ENCODE assay signal across 9 mouse cellular contexts in genomic region chr11:95688515-95688914, GRCm38 (mm10). TPM values are rescaled to one million over a fixed set of nuclear protein-coding genes. Genes with fewer than 3 reads are reported as not detected.
A peak's percentile ranks its signal among the peaks of the same experiment; 100 is the strongest.
DNase-seq lines count a peak whose midpoint lies in the region; ATAC-seq lines count a peak whose summit lies in the region.
"Had no signal": no experiment of that assay in that cellular context is flagged by ENCODE, and none has a peak within 500 bp of the region (broad histone marks: within the 10 kb centered on the region; RNA-seq: fewer than 3 reads in every experiment).

No protein-coding gene starts in this region.

- no peaks in the 10 kb centered on the region for H3K4me1 ChIP-seq in hindbrain, embryonic 11.5 days (replicated peaks; ENCODE audit: control insufficient read depth, insufficient read depth, low read length)
- H3K4me1 ChIP-seq in hindbrain, embryonic 12.5 days = peaks cover 3% of the 10 kb centered on the region; the same call in 1 of the 2 replicates
- H3K4me1 ChIP-seq in liver, embryonic 13.5 days (replicated peaks) = peaks cover 70% of the 10 kb centered on the region

- no peak for DNase-seq in hindbrain, embryonic 11.5 days (ENCODE audit: low spot score)
- peak; percentile 45 for DNase-seq in c-Kit-positive CD71-positive TER-119-positive erythroid progenitor cells, embryonic 14.5 days (ENCODE audit: low spot score)
- peak; percentile 42 for DNase-seq in liver, embryonic 13.5 days
- peak; percentile 55 to 56 for DNase-seq in spleen, adult 18-20 months
- no peak for DNase-seq in retina, postnatal 1 day
- no peak for DNase-seq in layer of hippocampus, postnatal 25 days (ENCODE audit: extremely low spot score in 1 of 2, low spot score in 1 of 2)

- no peaks in the 10 kb centered on the region for H3K27me3 ChIP-seq in hindbrain, embryonic 11.5 days (ENCODE audit: control insufficient read depth, insufficient read depth, low read length)
- H3K27me3 ChIP-seq in hindbrain, embryonic 12.5 days = no peaks in the 10 kb centered on the region; the same call in 1 of the 2 replicates
- H3K27me3 ChIP-seq in liver, embryonic 13.5 days = no peaks in the 10 kb centered on the region
- H3K27me3 ChIP-seq: Patski had no signal

- H3K27ac ChIP-seq in hindbrain, embryonic 11.5 days (ENCODE audit: low read depth, low read length) = 0 out of 2 replicates have a peak overlapping the region, but pooled peaks have one; percentile 13
- H3K27ac ChIP-seq in hindbrain, embryonic 12.5 days = no peak overlapping the region
- peak overlapping the region; percentile 92 for H3K27ac ChIP-seq in liver, embryonic 13.5 days

- WGBS in hindbrain, embryonic 11.5 days = 84% methylated on average over 6 of the region's 6 CpGs
- WGBS in hindbrain, embryonic 12.5 days = 73% methylated on average over 6 of the region's 6 CpGs
- 6% methylated on average over 6 of the region's 6 CpGs for WGBS in liver, embryonic 13.5 days (ENCODE audit: insufficient replicate concordance)

- H3K36me3 ChIP-seq in hindbrain, embryonic 11.5 days (ENCODE audit: control insufficient read depth, insufficient read depth, low read length) = no peaks in the 10 kb centered on the region
- no peaks in the 10 kb centered on the region for H3K36me3 ChIP-seq in hindbrain, embryonic 12.5 days
- H3K36me3 ChIP-seq in liver, embryonic 13.5 days = no peaks in the 10 kb centered on the region

- H3K9me3 ChIP-seq in hindbrain, embryonic 11.5 days (ENCODE audit: control insufficient read depth, low read length) = no peaks in the 10 kb centered on the region
- no peaks in the 10 kb centered on the region for H3K9me3 ChIP-seq in hindbrain, embryonic 12.5 days (replicated peaks)
- H3K9me3 ChIP-seq in liver, embryonic 13.5 days (replicated peaks) = no peaks in the 10 kb centered on the region

- no peak overlapping the region for H3K9ac ChIP-seq in hindbrain, embryonic 11.5 days (ENCODE audit: low read depth, low read length)
- no peak overlapping the region for H3K9ac ChIP-seq in hindbrain, embryonic 12.5 days
- peak overlapping the region; percentile 68 for H3K9ac ChIP-seq in liver, embryonic 13.5 days

- H3K4me3 ChIP-seq in hindbrain, embryonic 11.5 days (ENCODE audit: low read depth, low read length) = no peak overlapping the region
- no peak overlapping the region for H3K4me3 ChIP-seq in hindbrain, embryonic 12.5 days
- H3K4me3 ChIP-seq in liver, embryonic 13.5 days (replicated peaks) = peak overlapping the region; percentile 38

- H3K4me2 ChIP-seq in hindbrain, embryonic 11.5 days (replicated peaks; ENCODE audit: low read depth, low read length) = no peak overlapping the region; the same call in 1 of the 2 replicates
- H3K4me2 ChIP-seq in hindbrain, embryonic 12.5 days (replicated peaks) = no peak overlapping the region
- H3K4me2 ChIP-seq in liver, embryonic 13.5 days = peak overlapping the region; percentile 70

- no peak for ATAC-seq in hindbrain, embryonic 11.5 days (ENCODE audit: low FRiP score)
- ATAC-seq in hindbrain, embryonic 12.5 days (ENCODE audit: low FRiP score) = no peak
- ATAC-seq in hematopoietic stem cell, adult 5-6 weeks (replicated peaks in 1 of 2; ENCODE audit: insufficient read depth in 1 of 2, low FRiP score in 2 of 2, low TSS enrichment in 1 of 2, low read depth in 1 of 2, poor library complexity in 2 of 2, severe bottlenecking in 2 of 2) = peak; percentile 82
- ATAC-seq in liver, embryonic 13.5 days (ENCODE audit: low read depth) = peak; percentile 54
- ATAC-seq: Patski had no signal

RNA-seq across cellular contexts. Expression of gene Phb, which starts 21.8 kb away (rescaled TPM):
- polyA plus RNA-seq in hindbrain, embryonic 11.5 days (2014; fragmentation: Nextera tagmentation; extraction: Ambion mirVana) = 176 and 195 TPM in 2 replicates
- polyA plus RNA-seq in hindbrain, embryonic 12.5 days (2016; fragmentation: Nextera tagmentation; extraction: Ambion mirVana) = 186 and 188 TPM in 2 replicates
- 76.0 and 90.7 TPM in 2 replicates for total RNA-seq in hematopoietic stem cell, adult 5-6 weeks (2017)
- polyA plus RNA-seq in liver, embryonic 13.5 days (2015; fragmentation: Nextera tagmentation; extraction: Ambion mirVana) = 184 and 209 TPM in 2 replicates
- 100 to 1,000 TPM in 1 of 2 experiments, 10 to 100 TPM in 1; 94.5 to 106 TPM for total RNA-seq in layer of hippocampus, postnatal 25 days (2021)

RNA-seq across cellular contexts. Expression of gene Zfp652, which starts 24.0 kb away (rescaled TPM):
- 13.6 and 13.7 TPM in 2 replicates for polyA plus RNA-seq in hindbrain, embryonic 11.5 days (2014; fragmentation: Nextera tagmentation; extraction: Ambion mirVana)
- 30.5 and 31.1 TPM in 2 replicates for polyA plus RNA-seq in hindbrain, embryonic 12.5 days (2016; fragmentation: Nextera tagmentation; extraction: Ambion mirVana)
- 21.9 and 26.4 TPM in 2 replicates for total RNA-seq in hematopoietic stem cell, adult 5-6 weeks (2017)
- 5.9 and 6.3 TPM in 2 replicates for polyA plus RNA-seq in liver, embryonic 13.5 days (2015; fragmentation: Nextera tagmentation; extraction: Ambion mirVana)
- total RNA-seq in layer of hippocampus, postnatal 25 days (2021) = 10 to 100 TPM; 43.8 to 51.8 TPM

RNA-seq across cellular contexts. Expression of gene B130006D01Rik, which starts 34.9 kb away (rescaled TPM):
- 1.1 and 2.5 TPM in 2 replicates for polyA plus RNA-seq in hindbrain, embryonic 11.5 days (2014; fragmentation: Nextera tagmentation; extraction: Ambion mirVana)
- 1.4 and 1.8 TPM in 2 replicates for polyA plus RNA-seq in hindbrain, embryonic 12.5 days (2016; fragmentation: Nextera tagmentation; extraction: Ambion mirVana)
- total RNA-seq in hematopoietic stem cell, adult 5-6 weeks (2017) = 1.6 and 1.7 TPM in 2 replicates
- polyA plus RNA-seq in liver, embryonic 13.5 days (2015; fragmentation: Nextera tagmentation; extraction: Ambion mirVana) = 0.37 and 0.44 TPM in 2 replicates
- 1 to 10 TPM in 1 of 2 experiments, under 1 TPM in 1; 0.69 to 2.0 TPM for total RNA-seq in layer of hippocampus, postnatal 25 days (2021)

Comparison
In these comparisons a context has a peak if more than half of its experiments do, and no peak if none do; other contexts are left out.
1. ATAC-seq: peak in hematopoietic stem cell, adult 5-6 weeks (2 of 2) and liver, embryonic 13.5 days (single experiment); none in hindbrain, embryonic 11.5 days (single experiment) and hindbrain, embryonic 12.5 days (single experiment).
2. DNase-seq: peak in c-Kit-positive CD71-positive TER-119-positive erythroid progenitor cells, embryonic 14.5 days (single experiment), liver, embryonic 13.5 days (single experiment) and spleen, adult 18-20 months (2 of 2); none in hindbrain, embryonic 11.5 days (single experiment), retina, postnatal 1 day (single experiment) and layer of hippocampus, postnatal 25 days (0 of 2).